7 mouse cellular contexts compared by ENCODE assay signal in genomic region chr4:109000961-109001360, GRCm38 (mm10). TPM values are rescaled to one million over a fixed set of nuclear protein-coding genes. Genes with fewer than 3 reads are reported as not detected.
A peak's percentile ranks its signal among the peaks of the same experiment; 100 is the strongest.
DNase-seq lines count a peak whose midpoint lies in the region; ATAC-seq lines count a peak whose summit lies in the region.

No protein-coding gene starts in this region.

- DNase-seq in lung, postnatal 10 days = no peak
- no peak for DNase-seq in embryonic facial prominence, embryonic 11.5 days (ENCODE audit: low spot score)
- no peak for DNase-seq in hindbrain, embryonic 14.5 days (ENCODE audit: low spot score)
- no peak for DNase-seq in retina, postnatal 1 day
- DNase-seq in urinary bladder, adult 2 months (ENCODE audit: low spot score) = no peak

- H3K4me1 ChIP-seq in lung, embryonic 16.5 days (replicated peaks; ENCODE audit: control insufficient read depth, insufficient read depth, low read length) = peaks cover 8% of the 10 kb centered on the region
- no peaks in the 10 kb centered on the region for H3K4me1 ChIP-seq in embryonic facial prominence, embryonic 11.5 days (ENCODE audit: control insufficient read depth, insufficient read depth, low read length)
- peaks cover 28% of the 10 kb centered on the region for H3K4me1 ChIP-seq in hindbrain, embryonic 14.5 days (replicated peaks; ENCODE audit: control insufficient read depth, insufficient read depth, low read length)
- peaks cover 15% of the 10 kb centered on the region for H3K4me1 ChIP-seq in midbrain, embryonic 12.5 days

- peak overlapping the region; percentile 75 for H3K4me2 ChIP-seq in lung, embryonic 16.5 days (ENCODE audit: low read depth, low read length)
- peak overlapping the region; percentile 55 for H3K4me2 ChIP-seq in embryonic facial prominence, embryonic 11.5 days (ENCODE audit: low read depth, low read length)
- H3K4me2 ChIP-seq in hindbrain, embryonic 14.5 days (replicated peaks) = peak overlapping the region; percentile 86
- H3K4me2 ChIP-seq in midbrain, embryonic 12.5 days (replicated peaks) = peak overlapping the region; percentile 85

- no peaks in the 10 kb centered on the region for H3K9me3 ChIP-seq in lung, embryonic 16.5 days (ENCODE audit: control insufficient read depth, low read length)
- H3K9me3 ChIP-seq in embryonic facial prominence, embryonic 11.5 days (replicated peaks; ENCODE audit: control insufficient read depth, low read length) = no peaks in the 10 kb centered on the region
- H3K9me3 ChIP-seq in hindbrain, embryonic 14.5 days (ENCODE audit: control insufficient read depth, low read length) = no peaks in the 10 kb centered on the region
- H3K9me3 ChIP-seq in midbrain, embryonic 12.5 days = no peaks in the 10 kb centered on the region

- WGBS in lung, embryonic 16.5 days = 1% methylated on average over 18 of the region's 18 CpGs
- WGBS in embryonic facial prominence, embryonic 11.5 days = 0% methylated on average over 18 of the region's 18 CpGs
- WGBS in hindbrain, embryonic 14.5 days = under 1% methylated on average over 18 of the region's 18 CpGs
- WGBS in midbrain, embryonic 12.5 days = under 1% methylated on average over 18 of the region's 18 CpGs

- ATAC-seq in lung, embryonic 16.5 days (ENCODE audit: low read depth) = peak; percentile 24
- ATAC-seq in embryonic facial prominence, embryonic 11.5 days (replicated peaks; ENCODE audit: insufficient number of reproducible peaks, low FRiP score, low TSS enrichment, low read depth) = peak; percentile 45
- no peak; the same call in 1 of the 2 replicates for ATAC-seq in hindbrain, embryonic 14.5 days (ENCODE audit: low FRiP score)
- no peak for ATAC-seq in midbrain, embryonic 12.5 days (ENCODE audit: low FRiP score, low read depth)

- H3K36me3 ChIP-seq in lung, embryonic 16.5 days (ENCODE audit: control insufficient read depth, insufficient read depth, low read length) = no peaks in the 10 kb centered on the region; the same call in 1 of the 2 replicates
- H3K36me3 ChIP-seq in embryonic facial prominence, embryonic 11.5 days (replicated peaks; ENCODE audit: control insufficient read depth, insufficient read depth, low read depth, low read length) = no peaks in the 10 kb centered on the region
- H3K36me3 ChIP-seq in hindbrain, embryonic 14.5 days (replicated peaks; ENCODE audit: control insufficient read depth, insufficient read depth) = no peaks in the 10 kb centered on the region; the same call in 1 of the 2 replicates
- H3K36me3 ChIP-seq in midbrain, embryonic 12.5 days = 0 out of 2 replicates have a peak, but pooled peaks cover 5% of the 10 kb centered on the region

- peak overlapping the region; percentile 86 for H3K27ac ChIP-seq in lung, embryonic 16.5 days (ENCODE audit: low read length)
- peak overlapping the region; percentile 36 for H3K27ac ChIP-seq in embryonic facial prominence, embryonic 11.5 days (replicated peaks; ENCODE audit: low read depth, low read length)
- peak overlapping the region; percentile 81 for H3K27ac ChIP-seq in hindbrain, embryonic 14.5 days
- peak overlapping the region; percentile 86 for H3K27ac ChIP-seq in midbrain, embryonic 12.5 days (replicated peaks)

- no peaks in the 10 kb centered on the region; the same call in 1 of the 2 replicates for H3K27me3 ChIP-seq in lung, embryonic 16.5 days (ENCODE audit: control insufficient read depth, insufficient read depth, low read depth, low read length)
- no peaks in the 10 kb centered on the region for H3K27me3 ChIP-seq in embryonic facial prominence, embryonic 11.5 days (ENCODE audit: control insufficient read depth, insufficient read depth, low read length)
- H3K27me3 ChIP-seq in hindbrain, embryonic 14.5 days (ENCODE audit: control insufficient read depth, insufficient read depth, low read length) = no peaks in the 10 kb centered on the region
- peaks cover 5% of the 10 kb centered on the region for H3K27me3 ChIP-seq in midbrain, embryonic 12.5 days

- H3K4me3 ChIP-seq in lung, embryonic 16.5 days (ENCODE audit: low read length) = peak overlapping the region; percentile 78
- H3K4me3 ChIP-seq in embryonic facial prominence, embryonic 11.5 days (ENCODE audit: low read depth, low read length) = peak overlapping the region; percentile 72
- H3K4me3 ChIP-seq in hindbrain, embryonic 14.5 days (replicated peaks; ENCODE audit: low read length) = peak overlapping the region; percentile 66
- H3K4me3 ChIP-seq in midbrain, embryonic 12.5 days = peak overlapping the region; percentile 86

- peak overlapping the region; percentile 86 for H3K9ac ChIP-seq in lung, embryonic 16.5 days (ENCODE audit: low read length)
- peak overlapping the region; percentile 75 for H3K9ac ChIP-seq in embryonic facial prominence, embryonic 11.5 days (replicated peaks; ENCODE audit: low read length)
- peak overlapping the region; percentile 61 for H3K9ac ChIP-seq in hindbrain, embryonic 14.5 days
- peak overlapping the region; percentile 82 for H3K9ac ChIP-seq in midbrain, embryonic 12.5 days (replicated peaks)

RNA-seq across cellular contexts. Expression of gene Nrd1, which starts 0.5 kb away (rescaled TPM):
- 57.4 and 62.7 TPM in 2 replicates for polyA plus RNA-seq in lung, embryonic 16.5 days (2015; fragmentation: Nextera tagmentation; extraction: Ambion mirVana)
- polyA plus RNA-seq in embryonic facial prominence, embryonic 11.5 days (2014; fragmentation: Nextera tagmentation; extraction: Ambion mirVana) = 56.4 and 66.3 TPM in 2 replicates
- polyA plus RNA-seq in hindbrain, embryonic 14.5 days (2014; fragmentation: Nextera tagmentation; extraction: Ambion mirVana) = 52.4 and 58.6 TPM in 2 replicates
- 107 and 112 TPM in 2 replicates for polyA plus RNA-seq in midbrain, embryonic 12.5 days (2016; fragmentation: Nextera tagmentation; extraction: Ambion mirVana)
- polyA plus RNA-seq in urinary bladder, adult 2 months (2012; rRNA removed) = 101 and 111 TPM in 2 replicates

Comparison
In these comparisons a context has a peak if more than half of its experiments do, and no peak if none do; other contexts are left out.
1. ATAC-seq: peak in lung, embryonic 16.5 days (single experiment) and embryonic facial prominence, embryonic 11.5 days (single experiment); none in hindbrain, embryonic 14.5 days (single experiment) and midbrain, embryonic 12.5 days (single experiment).
2. H3K27ac ChIP-seq: peak in every context shown above with its lines; median percentile 86 in lung, embryonic 16.5 days; 86 in midbrain, embryonic 12.5 days; 81 in hindbrain, embryonic 14.5 days; 36 in embryonic facial prominence, embryonic 11.5 days.
3. Peak in every context shown above with its lines, with median percentiles within 50 percentile points of each other: H3K4me2 ChIP-seq, H3K4me3 ChIP-seq and H3K9ac ChIP-seq.